Mouse (Mus musculus) ovary, adult 2 months (tissue): ENCODE results near the gene 2310039H08Rik. TPM values are rescaled to one million over a fixed set of nuclear protein-coding genes. Genes with fewer than 3 reads are reported as not detected.

Source experiments
- polyA plus RNA-seq: library from polyadenylated mRNA; depleted of rRNA; stranded (reverse); fragments of >200 nt; gene quantifications from 2 replicates; pipeline ENCODE4 v1.2.3, GENCODE M21; 2012; rRNA removed

Gene 2310039H08Rik
- 166 and 205 TPM in 2 replicates for polyA plus RNA-seq

DNA sequence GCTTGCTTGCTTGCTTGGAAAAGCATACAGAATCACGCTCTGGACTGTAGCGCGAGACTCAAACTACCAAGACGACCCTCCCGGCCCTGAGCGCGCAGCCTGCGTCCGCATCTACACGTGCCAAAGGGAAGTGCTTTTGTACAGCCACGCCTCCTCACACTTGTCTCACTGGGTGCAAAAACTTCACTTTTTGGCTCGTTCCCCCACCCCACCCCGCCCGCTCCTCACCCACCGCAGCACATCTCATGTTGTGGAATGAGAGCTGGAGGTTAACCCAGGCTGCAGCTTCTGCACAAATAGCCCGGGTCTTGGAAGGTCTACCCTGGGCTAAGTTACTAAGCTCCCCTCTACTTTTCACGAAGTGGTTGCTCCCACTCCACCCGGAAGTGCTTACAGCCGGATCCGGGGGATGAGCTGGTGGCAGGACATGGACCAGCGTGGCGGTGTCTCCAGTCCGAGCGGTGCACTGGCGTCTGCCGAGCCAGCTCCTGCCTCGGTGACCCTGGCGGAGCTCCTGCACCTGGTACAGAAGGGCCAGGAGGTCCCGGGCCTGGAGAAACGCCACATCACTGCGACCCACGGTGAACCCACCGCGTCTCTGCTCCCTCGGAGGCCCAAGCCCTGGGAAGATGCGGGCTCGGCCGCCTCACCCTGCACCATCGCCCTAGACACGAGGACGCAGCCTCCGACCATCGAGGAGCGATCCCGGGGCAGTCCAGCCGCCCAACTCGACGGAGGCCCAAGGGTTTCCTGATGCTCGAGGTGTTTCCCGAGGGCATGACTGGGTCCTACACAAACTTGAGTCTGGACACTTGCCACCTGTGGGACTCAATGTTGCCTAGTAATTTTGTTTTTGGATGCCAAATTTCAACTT, at the start of gene 2310039H08Rik:
TSS of gene 2310039H08Rik (plus strand) at position 232 of the 874 bp plus-strand sequence.

DNA sequence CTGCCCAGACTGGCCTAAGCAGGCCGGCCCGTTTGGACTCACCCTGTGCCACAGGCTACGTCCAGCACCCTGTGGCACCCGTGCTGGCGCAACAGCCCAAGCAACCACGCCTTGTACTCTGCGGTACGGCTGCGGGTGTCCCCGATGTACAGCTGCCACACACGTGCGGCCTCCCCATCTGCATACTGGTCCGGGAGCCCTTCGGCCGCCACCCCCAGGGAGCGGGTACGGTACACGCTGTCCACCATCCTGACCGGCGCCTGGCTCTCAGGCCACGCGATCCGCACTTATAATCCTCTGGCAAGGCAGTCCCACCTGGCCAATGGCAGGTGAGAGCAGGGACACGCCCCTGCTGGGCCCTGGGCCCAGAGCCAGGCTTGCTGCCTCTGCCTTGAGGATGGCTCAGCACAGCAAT, 43.5 kb upstream of the 2310039H08Rik start, which contains the start of gene Gnmt:
TSS of gene Gnmt (minus strand) at position 265 of the 415 bp plus-strand sequence.

GRCm38 (mm10) chr17:46751794-46752556, 20.5 kb upstream of the 2310039H08Rik start, which contains the start of gene Cnpy3:
Cnpy3 (minus strand) TSS chr17:46752214.

GRCm38 (mm10) chr17:46763544-46763943, 8.9 kb upstream of the 2310039H08Rik start, which contains the start of gene Ptcra:
Ptcra (minus strand) TSS chr17:46763712.

GRCm38 (mm10) chr17:46782341-46783221, 10.1 kb downstream of the 2310039H08Rik start, which contains the start of gene Rpl7l1:
Rpl7l1 (minus strand) TSS chr17:46782672.

Other genes starting within 250 kb of the 2310039H08Rik start
- gene Cul9, start 226.2 kb upstream of the 2310039H08Rik start, polyA plus RNA-seq = 50.0 and 51.9 TPM in 2 replicates
- gene Srf, start 216.5 kb upstream of the 2310039H08Rik start, polyA plus RNA-seq = 385 and 401 TPM in 2 replicates
- 76.6 and 82.6 TPM in 2 replicates for gene Ptk7, start 143.1 kb upstream of the 2310039H08Rik start, polyA plus RNA-seq
- 31.2 and 40.1 TPM in 2 replicates for gene Klc4, start 126.6 kb upstream of the 2310039H08Rik start, polyA plus RNA-seq
- gene Mrpl2, start 126.4 kb upstream of the 2310039H08Rik start, polyA plus RNA-seq = 113 and 159 TPM in 2 replicates
- 110 and 114 TPM in 2 replicates for gene Cul7, start 122.3 kb upstream of the 2310039H08Rik start, polyA plus RNA-seq
- 41.9 and 48.7 TPM in 2 replicates for gene Rrp36, start 98.3 kb upstream of the 2310039H08Rik start, polyA plus RNA-seq
- 53.1 and 64.5 TPM in 2 replicates for gene Mea1, start 93.8 kb upstream of the 2310039H08Rik start, polyA plus RNA-seq
- gene Klhdc3, start 91.7 kb upstream of the 2310039H08Rik start, polyA plus RNA-seq = 121 and 137 TPM in 2 replicates
- gene Ppp2r5d, start 67.5 kb upstream of the 2310039H08Rik start, polyA plus RNA-seq = 58.2 and 71.4 TPM in 2 replicates
- 117 and 140 TPM in 2 replicates for gene Pex6, start 61.2 kb upstream of the 2310039H08Rik start, polyA plus RNA-seq
- 3.6 and 8.5 TPM in 2 replicates for gene Gnmt, start 43.5 kb upstream of the 2310039H08Rik start, polyA plus RNA-seq
- 54.0 and 61.7 TPM in 2 replicates for gene Cnpy3, start 20.4 kb upstream of the 2310039H08Rik start, polyA plus RNA-seq
- gene Ptcra, start 8.9 kb upstream of the 2310039H08Rik start, polyA plus RNA-seq = 0.10 and 0.12 TPM in 2 replicates
- 15.6 and 18.1 TPM in 2 replicates for gene Rpl7l1, start 10.0 kb downstream of the 2310039H08Rik start, polyA plus RNA-seq
- 6.5 and 8.3 TPM in 2 replicates for gene Bicral, start 85.8 kb downstream of the 2310039H08Rik start, polyA plus RNA-seq
- 40.5 and 41.2 TPM in 2 replicates for gene Tbcc, start 118.0 kb downstream of the 2310039H08Rik start, polyA plus RNA-seq
- not detected in 2 replicates for gene Prph2, start 137.8 kb downstream of the 2310039H08Rik start, polyA plus RNA-seq
- gene Ubr2, start 237.9 kb downstream of the 2310039H08Rik start, polyA plus RNA-seq = 42.4 and 50.4 TPM in 2 replicates